Mouse (Mus musculus) liver, embryonic 14.5 days (tissue): Measurements from ENCODE around the gene Adam12.

Experiments used
- CTCF ChIP-seq: IDR thresholded peaks from 2 replicates; pipeline ENCODE4 v1.5.1; 2016; ENCODE audit warnings: antibody characterized with exemption, low read depth, control low read depth
- EP300 ChIP-seq: IDR thresholded peaks from 2 replicates; pipeline ENCODE4 v1.6.1; 2016; ENCODE audit warnings: antibody characterized with exemption, low read depth

DNA sequence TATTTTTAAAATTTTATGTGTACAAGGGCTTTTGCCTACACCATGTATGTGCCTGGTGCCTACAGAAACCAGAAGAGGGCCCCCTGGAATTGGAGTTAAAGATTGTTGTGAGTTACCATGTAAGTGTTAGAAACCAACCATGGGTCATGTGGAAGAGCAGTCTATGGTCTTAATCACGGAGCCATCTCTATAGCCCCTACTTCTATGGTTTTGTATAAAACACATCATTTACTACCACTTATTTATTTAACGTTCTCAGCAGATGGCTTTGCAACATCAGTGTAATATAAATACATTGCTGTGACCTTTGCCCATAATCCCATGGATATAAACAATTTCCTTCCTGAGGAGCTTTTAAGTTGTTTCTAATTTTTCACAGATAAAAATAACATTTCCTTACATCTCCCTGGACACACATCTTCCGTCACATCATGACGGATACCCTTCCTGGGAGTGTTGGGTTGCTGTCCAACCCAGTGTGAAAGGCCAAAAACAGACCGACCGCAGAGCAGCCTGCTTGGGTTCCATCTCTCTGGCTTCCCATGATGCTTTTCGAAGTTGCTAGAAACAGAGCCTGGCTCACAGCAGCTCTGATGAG is 18.4 kb upstream of the Adam12 start:
- TF ChIP-seq EP300 (no peak), CTCF (no peak)
